Mouse (Mus musculus) brain, embryonic 14.5 days (tissue): Measurements from ENCODE around the gene Cryba4. TPM values are rescaled to one million over a fixed set of nuclear protein-coding genes. Genes with fewer than 3 reads are reported as not detected.

Source experiments
- DNase-seq: peaks from one replicate; pipeline ENCODE4 v3.0.0-alpha.2; 2011; ENCODE audit warnings: low read depth
- CTCF ChIP-seq: fragments of 200-500 bp; IDR thresholded peaks from 2 replicates; pipeline ENCODE4 v1.5.1; 2012; ENCODE audit warnings: inconsistent platforms, mild to moderate bottlenecking, moderate library complexity, borderline replicate concordance; ENCODE audit not compliant: insufficient read depth, insufficient read length; ENCODE audit errors: extremely low read depth
- POLR2A ChIP-seq: fragments of 200-500 bp; IDR thresholded peaks from 2 replicates; pipeline ENCODE4 v1.6.1; 2012; ENCODE audit warnings: mild to moderate bottlenecking, inconsistent platforms, borderline replicate concordance; ENCODE audit not compliant: poor library complexity, insufficient read depth, insufficient read length, severe bottlenecking; ENCODE audit errors: extremely low read depth
- polyA plus RNA-seq: library from polyadenylated mRNA; depleted of rRNA; stranded (reverse); fragments of >200 nt; gene quantifications from 2 replicates; pipeline ENCODE4 v1.2.3, GENCODE M21; 2012; rRNA removed

The Cryba4 gene
- 1.00 and 1.6 TPM in 2 replicates for polyA plus RNA-seq

DNA sequence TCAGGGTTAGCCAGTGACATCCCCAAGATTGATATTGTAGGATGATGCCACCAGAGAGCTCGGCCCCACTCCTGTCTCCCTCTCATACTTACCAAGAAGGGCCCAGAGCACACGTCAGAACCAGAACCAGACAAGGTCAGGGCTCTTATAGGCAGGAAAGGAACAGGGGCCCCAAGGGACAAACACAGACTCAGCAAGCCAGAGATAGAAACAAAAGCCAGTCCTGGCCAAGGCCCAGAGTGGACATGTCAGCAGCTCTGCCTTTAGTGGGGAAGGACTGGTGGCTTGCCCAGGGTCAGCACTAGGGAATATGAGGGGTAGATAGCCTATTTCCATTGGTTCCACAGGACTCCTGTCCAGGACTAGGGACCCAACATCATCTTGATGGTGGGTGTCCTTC lies at the start of gene Cryba4:
Gene Cryba4 (minus strand): TSS at position 119 of the 400 bp plus-strand sequence.
- no peak for TF ChIP-seq POLR2A
- no peak for TF ChIP-seq CTCF
- DNase-seq = no peak

- TF ChIP-seq CTCF = no peak
- no peak for TF ChIP-seq POLR2A
- DNase-seq = no peak
Observed at GRCm38 (mm10) chr5:112301694-112302093, 49.4 kb upstream of the Cryba4 start.

GRCm38 (mm10) chr5:112300721-112301308 lies 48.5 kb upstream of the Cryba4 start:
- no peak for DNase-seq
- TF ChIP-seq POLR2A = no peak
- TF ChIP-seq CTCF = no peak

- DNase-seq = no peak
- TF ChIP-seq POLR2A = no peak
- no peak for TF ChIP-seq CTCF
Observed at GRCm38 (mm10) chr5:112300112-112300511, 47.8 kb upstream of the Cryba4 start.

DNA sequence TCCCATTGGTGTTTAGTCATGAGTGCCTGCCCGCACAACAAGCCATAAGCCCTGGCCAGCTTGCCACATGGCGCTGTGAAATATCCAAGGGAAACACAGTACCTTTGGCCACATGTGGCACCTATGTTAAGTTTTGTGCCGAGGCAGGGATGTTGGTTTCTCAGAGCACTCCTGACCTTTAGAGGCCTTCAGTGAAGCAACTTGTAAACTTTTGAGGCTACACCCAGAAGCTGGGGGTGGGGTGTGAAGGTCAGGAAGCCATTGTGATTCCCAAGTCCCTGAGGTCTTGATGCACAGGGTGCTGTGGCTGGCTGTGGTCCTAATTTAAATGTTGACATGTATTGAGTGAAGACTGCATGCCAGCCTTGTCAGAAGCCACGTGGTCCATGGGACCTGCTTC lies 47.1 kb upstream of the Cryba4 start:
- TF ChIP-seq CTCF = no peak
- no peak for TF ChIP-seq POLR2A
- DNase-seq = no peak

DNA sequence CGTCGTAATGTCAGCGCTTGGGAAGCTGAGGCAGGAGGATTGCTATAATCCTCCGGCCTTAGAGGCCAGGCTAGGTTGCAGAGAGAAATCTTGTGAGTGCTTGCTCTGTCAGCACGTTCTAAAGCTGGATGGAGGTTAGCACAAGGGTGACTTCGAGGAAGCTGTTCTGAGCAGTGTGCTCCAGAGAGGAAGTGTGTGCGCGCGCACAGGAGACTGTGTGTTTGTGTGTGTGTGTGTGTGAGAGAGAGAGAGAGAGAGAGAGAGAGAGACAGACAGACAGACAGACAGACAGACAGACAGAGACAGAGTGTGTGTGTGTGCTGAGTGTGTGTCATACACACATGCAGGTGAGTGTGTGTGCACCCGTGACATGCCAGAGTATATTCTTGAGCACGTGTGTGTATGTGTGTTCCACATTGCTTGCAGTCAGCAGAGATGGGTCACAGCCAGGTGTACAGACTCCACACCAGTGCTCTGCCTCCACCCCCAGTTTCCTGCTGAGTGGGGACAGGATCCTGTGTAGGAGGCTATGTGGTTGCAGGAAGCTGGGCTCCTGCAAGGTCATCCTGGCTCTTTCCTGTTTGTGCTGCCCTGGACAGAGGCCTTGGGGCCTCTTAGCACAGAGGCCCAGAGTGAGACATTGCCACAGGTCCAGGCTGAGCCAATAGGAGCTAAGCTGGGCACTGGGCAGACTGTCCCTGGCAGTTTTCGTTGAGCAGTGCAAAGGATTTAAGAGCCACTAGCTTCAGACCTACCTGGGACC lies 46.1 kb upstream of the Cryba4 start:
- TF ChIP-seq POLR2A (no peak), CTCF (no peak)
- DNase-seq = no peak

DNA sequence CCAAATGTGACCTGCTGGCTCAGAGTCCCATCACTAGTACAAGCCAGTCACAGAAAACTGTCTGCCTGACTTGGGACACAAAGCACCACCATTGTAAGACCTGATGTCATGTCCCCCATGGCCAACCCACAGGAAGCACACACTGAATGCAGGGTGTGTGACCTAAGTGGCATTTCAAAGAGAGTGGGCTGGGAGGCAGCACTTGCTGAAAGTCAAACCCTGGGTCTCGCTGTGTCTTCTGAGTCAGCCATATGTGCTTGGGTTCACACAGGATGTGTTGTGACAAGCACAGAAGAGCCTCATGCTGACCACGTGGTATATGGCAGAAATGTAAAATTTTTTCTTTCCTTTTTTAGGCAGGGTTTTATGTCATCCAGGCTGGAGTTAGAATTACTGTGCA lies 44.9 kb upstream of the Cryba4 start:
- no peak for DNase-seq
- TF ChIP-seq CTCF = no peak
- no peak for TF ChIP-seq POLR2A

DNA sequence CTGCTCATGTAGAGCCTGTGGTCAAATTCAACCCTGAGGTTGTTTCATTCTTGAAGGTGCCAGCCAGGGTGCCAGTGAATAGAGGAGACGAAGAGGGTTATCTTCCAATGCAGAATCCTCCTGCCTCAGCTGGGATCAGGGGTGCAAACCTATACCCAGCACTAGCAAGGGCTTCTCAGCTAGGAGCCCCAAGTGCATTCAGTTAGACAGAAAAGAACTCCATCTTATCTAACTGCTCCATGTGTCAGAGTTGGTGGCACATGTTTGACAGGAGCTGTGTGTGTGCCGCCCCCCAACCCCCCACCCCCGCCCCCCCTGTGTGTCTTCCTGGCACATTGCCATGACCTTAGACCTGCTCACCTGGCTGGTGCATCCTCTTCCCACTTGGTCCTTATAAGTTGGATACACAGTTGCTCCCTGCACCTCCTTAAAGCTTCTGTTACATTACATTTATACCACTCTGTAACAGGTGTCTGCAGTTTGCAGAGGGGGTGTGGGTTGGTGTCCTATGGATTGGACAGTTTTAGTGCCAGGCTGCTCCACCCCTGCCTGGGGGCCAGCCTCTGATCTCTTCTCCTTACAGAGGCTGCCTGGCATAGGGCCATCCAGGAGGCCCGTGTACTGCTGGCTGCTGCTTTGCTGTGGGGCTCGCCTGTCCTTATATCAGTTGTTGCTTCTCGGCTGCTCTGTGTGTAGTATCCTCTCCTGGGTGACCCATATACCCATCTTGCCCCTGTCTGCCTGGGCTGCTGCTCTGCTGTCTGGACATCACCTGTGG lies 44.3 kb upstream of the Cryba4 start:
- DNase-seq = no peak
- no peak for TF ChIP-seq POLR2A
- TF ChIP-seq CTCF = no peak

- DNase-seq = no peak
- no peak for TF ChIP-seq CTCF
Observed at GRCm38 (mm10) chr5:112295564-112295963, 43.2 kb upstream of the Cryba4 start.

DNA sequence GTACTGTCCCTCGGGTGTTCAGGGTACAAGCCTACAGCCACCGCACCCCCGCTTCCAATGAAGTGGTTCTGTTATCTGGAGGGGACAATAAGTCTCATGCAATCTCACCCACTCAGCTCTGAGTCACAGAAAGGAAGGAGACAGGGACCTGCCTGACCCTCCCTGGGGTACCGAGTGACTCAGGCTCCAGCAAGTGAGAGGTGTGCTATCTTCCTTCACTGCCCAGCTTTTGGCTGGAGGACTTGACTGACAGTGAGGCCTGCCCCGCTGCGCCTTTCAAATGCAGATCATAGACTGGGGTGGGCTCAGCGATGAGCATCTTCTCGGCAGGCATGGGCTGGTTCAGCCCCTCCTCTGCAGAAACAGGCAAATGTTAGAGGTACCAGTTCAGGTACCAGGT lies 42.8 kb upstream of the Cryba4 start:
- no peak for DNase-seq

GRCm38 (mm10) chr5:112294696-112295095 lies 42.4 kb upstream of the Cryba4 start:
- no peak for DNase-seq
- TF ChIP-seq POLR2A (no peak), CTCF (no peak)

More for the DNA sequence above, 42.8 kb upstream of the Cryba4 start:
- TF ChIP-seq CTCF (no peak), POLR2A (no peak)

DNA sequence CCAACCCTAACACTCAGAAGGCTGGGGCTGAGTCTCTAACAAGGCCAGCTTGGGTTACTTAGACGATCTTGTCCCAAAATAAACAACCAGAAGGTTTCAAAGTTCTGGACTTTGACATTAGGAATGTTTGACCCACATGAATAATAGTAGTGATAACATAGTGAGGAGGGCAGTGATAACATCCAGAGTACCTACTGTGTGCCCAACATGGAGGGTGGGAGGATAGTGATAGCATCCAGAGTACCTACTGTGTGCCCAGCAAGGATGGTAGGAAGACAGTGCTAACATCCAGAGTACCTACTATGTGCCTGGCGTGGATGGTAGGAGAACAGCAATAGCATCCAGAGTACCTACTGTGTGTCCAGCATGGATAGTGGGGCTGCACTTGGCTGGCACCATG lies 41.5 kb upstream of the Cryba4 start:
- DNase-seq = no peak
- no peak for TF ChIP-seq CTCF
- no peak for TF ChIP-seq POLR2A
